Mouse (Mus musculus): ENCODE data around the gene Cel.

- TF ChIP-seq CTCF (IDR thresholded peaks at IDR 0.05) (no peak), EP300 (IDR thresholded peaks at IDR 0.05) (no peak)
Observed at GRCm38 (mm10) chr2:28534436-28535262, 28.6 kb downstream of the Cel start.
